Mouse (Mus musculus): ENCODE results near the gene Ilkap. TPM values are rescaled to one million over a fixed set of nuclear protein-coding genes. Genes with fewer than 3 reads are reported as not detected.

Ilkap gene
- total and polyA plus RNA-seq, 3 experiments: 36.6 to 49.0 (median 47.3) TPM

DNA sequence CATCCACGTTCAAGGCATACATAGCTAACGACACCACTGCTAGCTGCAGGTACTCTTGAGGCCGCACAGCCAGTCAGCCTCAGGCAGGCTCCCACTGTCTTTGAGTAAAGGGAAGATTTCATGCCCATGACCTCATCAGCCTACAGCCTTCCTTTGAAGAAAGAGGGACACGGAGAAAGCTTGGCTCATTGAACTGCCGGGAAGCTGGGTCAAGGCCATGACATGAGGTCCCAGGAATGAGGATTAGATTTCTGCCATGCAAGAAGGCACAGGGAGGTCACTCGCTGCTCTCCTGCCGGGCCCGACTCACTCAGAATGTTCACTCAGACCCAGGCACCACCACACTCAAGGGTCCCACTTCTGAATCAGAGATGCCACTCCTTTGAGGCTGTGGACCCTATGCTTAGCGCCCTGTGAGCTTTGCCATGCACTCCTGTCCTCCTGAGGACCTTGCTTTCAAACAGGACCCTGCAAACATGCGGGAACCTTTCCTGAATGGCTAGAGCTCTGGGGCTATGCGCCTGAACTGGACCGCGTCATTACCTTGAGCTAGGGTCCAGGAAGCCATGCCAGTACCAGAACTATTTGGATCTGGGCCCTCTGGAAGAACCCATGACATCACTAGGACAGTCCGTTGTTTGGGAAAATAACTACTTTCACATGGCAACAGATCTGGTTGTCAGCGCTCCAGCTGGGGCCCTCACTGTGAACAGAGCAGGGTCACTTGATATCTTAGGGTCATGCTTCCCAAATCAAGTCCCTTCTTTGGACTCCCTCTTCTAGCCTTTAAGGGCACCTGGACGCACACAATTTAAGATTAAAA, 33.6 kb downstream of the Ilkap start:
- WGBS: 84% methylated on average over 16 of the region's 16 CpGs
- Histone ChIP-seq H3K79me2 (replicated peaks; ENCODE audit: control insufficient read depth, insufficient read depth, low read length) (no peaks in the 10 kb centered on the region), H3K4me3 (no peak overlapping the region), H3K4me1 (ENCODE audit: control insufficient read depth, insufficient read depth, low read length) (no peaks in the 10 kb centered on the region), H3K9ac (ENCODE audit: low read depth, low read length) (no peak overlapping the region), H3K27ac (no peak overlapping the region), H3K27me3 (ENCODE audit: control insufficient read depth, insufficient read depth, low read length) (no peaks in the 10 kb centered on the region), H3K36me3 (ENCODE audit: control insufficient read depth, insufficient read depth, low read length) (no peaks in the 10 kb centered on the region)
- TF ChIP-seq CTCF (IDR thresholded peaks at IDR 0.05) (no peak), POLR2A (IDR thresholded peaks at IDR 0.05; ENCODE audit: insufficient read depth, low read depth, low read length) (no peak), EP300 (IDR thresholded peaks at IDR 0.05; ENCODE audit: insufficient read depth, low read depth, low read length) (no peak)
- intact Hi-C loops (cut with DNase I): loop anchor here (5.0 kb wide), 1 partner anchor 117 kb away; no protein-coding TSS in a partner anchor
- DNase-seq: no peak

DNA sequence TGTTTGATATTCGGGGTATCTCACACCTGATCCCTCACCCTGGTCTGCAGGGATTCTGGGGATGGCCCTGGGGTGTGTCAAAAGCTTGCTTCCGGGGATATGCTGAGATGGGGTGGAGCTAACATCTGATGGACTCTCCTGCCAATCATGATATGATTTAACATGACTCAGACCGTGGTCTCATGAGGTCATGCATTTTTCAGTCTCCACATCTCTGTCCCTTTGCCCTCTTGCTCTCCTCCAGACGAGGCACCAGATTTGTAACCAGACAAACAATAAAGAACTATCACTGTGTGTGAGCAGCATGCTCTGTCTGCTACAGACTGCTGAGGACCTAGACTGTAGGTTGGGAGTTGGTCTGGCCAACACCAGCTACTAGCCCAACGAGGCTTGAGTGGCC, 36.5 kb downstream of the Ilkap start:
- Histone ChIP-seq H3K27me3 (ENCODE audit: control insufficient read depth, insufficient read depth, low read length) (no peaks in the 10 kb centered on the region), H3K27ac (no peak overlapping the region), H3K79me2 (replicated peaks; ENCODE audit: control insufficient read depth, insufficient read depth, low read length) (no peaks in the 10 kb centered on the region), H3K4me3 (no peak overlapping the region), H3K4me1 (ENCODE audit: control insufficient read depth, insufficient read depth, low read length) (no peaks in the 10 kb centered on the region), H3K36me3 (ENCODE audit: control insufficient read depth, insufficient read depth, low read length) (no peaks in the 10 kb centered on the region), H3K9ac (ENCODE audit: low read depth, low read length) (no peak overlapping the region)
- WGBS: 77% methylated on average over 5 of the region's 5 CpGs
- intact Hi-C loops (cut with DNase I): no loop called here
- TF ChIP-seq POLR2A (IDR thresholded peaks at IDR 0.05; ENCODE audit: insufficient read depth, low read depth, low read length) (no peak), CTCF (IDR thresholded peaks at IDR 0.05) (no peak), EP300 (IDR thresholded peaks at IDR 0.05; ENCODE audit: insufficient read depth, low read depth, low read length) (no peak)
- no peak for DNase-seq

DNA sequence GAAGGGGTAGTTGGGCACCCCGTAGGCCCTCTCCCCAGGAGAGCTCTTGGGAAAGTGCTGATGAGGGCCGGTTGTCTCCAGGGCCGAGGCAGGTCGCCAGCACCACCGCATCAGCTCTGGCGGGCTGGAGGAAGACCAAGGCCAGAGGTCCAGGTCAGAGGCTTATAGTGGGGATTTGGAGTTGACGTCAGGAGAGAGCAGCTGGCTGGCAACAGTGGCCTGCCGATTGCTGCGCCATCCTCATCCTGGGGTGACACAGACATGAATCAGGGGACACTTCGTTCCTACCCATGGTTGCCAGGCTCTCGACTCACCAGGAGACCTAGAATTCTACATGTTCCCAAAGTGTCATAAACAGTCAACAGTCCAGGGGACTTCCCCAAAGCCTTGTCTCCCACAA, 42.5 kb downstream of the Ilkap start:
- H3K36me3 ChIP-seq (ENCODE audit: control insufficient read depth, insufficient read depth, low read length): no peaks in the 10 kb centered on the region
- H3K9ac ChIP-seq (ENCODE audit: low read depth, low read length): no peak overlapping the region
- TF ChIP-seq EP300 (IDR thresholded peaks at IDR 0.05; ENCODE audit: insufficient read depth, low read depth, low read length) (no peak), CTCF (IDR thresholded peaks at IDR 0.05) (no peak), POLR2A (IDR thresholded peaks at IDR 0.05; ENCODE audit: insufficient read depth, low read depth, low read length) (no peak)
- 77% methylated on average over 11 of the region's 11 CpGs for WGBS
- no peaks in the 10 kb centered on the region for H3K4me1 ChIP-seq (ENCODE audit: control insufficient read depth, insufficient read depth, low read length)
- H3K27me3 ChIP-seq (ENCODE audit: control insufficient read depth, insufficient read depth, low read length): no peaks in the 10 kb centered on the region
- H3K27ac ChIP-seq: no peak overlapping the region
- H3K4me3 ChIP-seq: no peak overlapping the region
- intact Hi-C loops (cut with DNase I): no loop called here
- DNase-seq: no peak
- H3K79me2 ChIP-seq (replicated peaks; ENCODE audit: control insufficient read depth, insufficient read depth, low read length): no peaks in the 10 kb centered on the region

DNA sequence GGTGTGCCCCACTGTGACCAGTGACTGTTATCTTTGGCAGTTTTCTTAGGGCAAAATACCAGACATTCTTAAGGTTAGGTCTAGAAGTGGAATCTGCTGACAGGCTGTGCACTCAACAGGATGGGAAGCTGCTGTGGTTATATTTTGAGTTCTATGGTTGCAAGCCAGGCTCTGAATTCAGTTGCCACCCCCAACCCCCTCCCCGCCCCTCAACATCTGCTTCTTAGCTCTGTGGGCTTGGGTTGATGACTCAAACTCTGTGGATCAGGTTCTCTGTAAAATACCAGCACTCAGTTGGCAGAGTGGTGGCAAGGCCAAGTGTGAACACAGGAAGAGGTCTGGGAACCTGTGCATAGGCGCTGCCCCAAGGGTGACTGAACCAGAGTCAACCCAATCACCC, 46.3 kb downstream of the Ilkap start:
- DNase-seq: no peak
- intact Hi-C loops (cut with DNase I): no loop called here
- no peaks in the 10 kb centered on the region for H3K27me3 ChIP-seq (ENCODE audit: control insufficient read depth, insufficient read depth, low read length)
- H3K27ac ChIP-seq: no peak overlapping the region
- no peaks in the 10 kb centered on the region for H3K36me3 ChIP-seq (ENCODE audit: control insufficient read depth, insufficient read depth, low read length)
- no peaks in the 10 kb centered on the region for H3K79me2 ChIP-seq (replicated peaks; ENCODE audit: control insufficient read depth, insufficient read depth, low read length)
- TF ChIP-seq CTCF (IDR thresholded peaks at IDR 0.05) (no peak), EP300 (IDR thresholded peaks at IDR 0.05; ENCODE audit: insufficient read depth, low read depth, low read length) (no peak), POLR2A (IDR thresholded peaks at IDR 0.05; ENCODE audit: insufficient read depth, low read depth, low read length) (no peak)
- no peak overlapping the region for H3K9ac ChIP-seq (ENCODE audit: low read depth, low read length)
- no peak overlapping the region for H3K4me3 ChIP-seq
- WGBS: 85% methylated on average over 2 of the region's 2 CpGs
- peaks cover 5% of the 10 kb centered on the region for H3K4me1 ChIP-seq (ENCODE audit: control insufficient read depth, insufficient read depth, low read length)

DNA sequence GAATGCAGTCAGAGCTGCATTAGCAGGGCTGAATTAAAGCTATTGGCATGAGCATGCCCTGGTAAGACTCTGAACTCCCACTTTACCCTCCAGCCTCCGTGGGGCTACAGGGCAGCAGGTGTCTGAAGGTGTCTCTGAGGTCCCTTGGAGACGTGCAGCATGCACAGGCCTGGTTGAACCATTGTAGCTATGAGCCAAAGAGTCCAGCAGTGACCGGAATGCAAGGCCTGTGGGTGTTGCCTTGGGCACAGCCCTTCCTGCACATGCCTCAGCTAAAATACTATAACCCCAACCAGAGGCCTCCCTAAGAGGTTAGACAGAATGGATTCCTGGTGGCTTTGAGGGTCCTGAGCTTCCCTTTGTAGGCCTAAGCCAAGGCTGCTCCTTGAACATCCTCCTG, 47.4 kb downstream of the Ilkap start:
- peak overlapping the region; percentile 57 for H3K9ac ChIP-seq (ENCODE audit: low read depth, low read length)
- H3K4me3 ChIP-seq: peak overlapping the region; percentile 33

DNA sequence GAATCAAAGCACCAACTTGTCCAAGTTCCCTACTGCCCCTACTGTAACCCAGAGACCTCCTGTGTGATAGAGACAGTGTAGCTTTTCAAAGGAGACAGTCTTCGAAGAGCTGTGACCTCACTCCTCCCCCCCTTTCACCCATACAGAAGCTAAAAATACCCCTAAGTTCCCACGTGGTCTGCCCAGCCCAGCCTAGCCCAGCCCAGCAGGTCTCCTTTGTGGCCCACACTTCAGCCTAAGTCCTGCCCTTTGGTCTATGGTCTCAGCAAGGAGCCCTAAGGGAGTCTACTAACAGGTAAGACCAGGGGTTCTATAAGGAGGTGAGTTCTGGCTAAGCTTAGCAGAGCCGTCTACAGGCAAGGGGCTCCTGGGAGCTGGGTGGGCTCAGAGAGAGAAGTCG, 47.8 kb downstream of the Ilkap start, which contains the start of gene Klhl30:
Gene Klhl30 (plus strand): TSS at position 176 of the 400 bp plus-strand sequence.
- H3K27me3 ChIP-seq (ENCODE audit: control insufficient read depth, insufficient read depth, low read length): no peaks in the 10 kb centered on the region
- peak within 1 kb of the TSS; percentile 90 for H3K27ac ChIP-seq
- H3K36me3 ChIP-seq (ENCODE audit: control insufficient read depth, insufficient read depth, low read length): no peaks in the 10 kb centered on the region
- H3K79me2 ChIP-seq (replicated peaks; ENCODE audit: control insufficient read depth, insufficient read depth, low read length): no peaks in the 10 kb centered on the region
- DNase-seq: peak; percentile 43 to 56
- peaks cover 5% of the 10 kb centered on the region for H3K4me1 ChIP-seq (ENCODE audit: control insufficient read depth, insufficient read depth, low read length)
- H3K9ac ChIP-seq (ENCODE audit: low read depth, low read length): peak within 1 kb of the TSS; percentile 57
- intact Hi-C loops (cut with DNase I): no loop called here
- WGBS: 32% methylated on average over 4 of the region's 4 CpGs
- peak within 1 kb of the TSS; percentile 33 for H3K4me3 ChIP-seq
- TF ChIP-seq POLR2A (IDR thresholded peaks at IDR 0.05; ENCODE audit: insufficient read depth, low read depth, low read length): no peak
- no peak for TF ChIP-seq EP300 (IDR thresholded peaks at IDR 0.05; ENCODE audit: insufficient read depth, low read depth, low read length)
- no peak for TF ChIP-seq CTCF (IDR thresholded peaks at IDR 0.05)

More for the DNA sequence above, 47.4 kb downstream of the Ilkap start:
- TF ChIP-seq CTCF (IDR thresholded peaks at IDR 0.05): no peak
- H3K27ac ChIP-seq: peak overlapping the region; percentile 90
- H3K27me3 ChIP-seq (ENCODE audit: control insufficient read depth, insufficient read depth, low read length): no peaks in the 10 kb centered on the region
- WGBS: 51% methylated on average over 3 of the region's 3 CpGs
- H3K36me3 ChIP-seq (ENCODE audit: control insufficient read depth, insufficient read depth, low read length): no peaks in the 10 kb centered on the region
- intact Hi-C loops (cut with DNase I): no loop called here
- no peaks in the 10 kb centered on the region for H3K79me2 ChIP-seq (replicated peaks; ENCODE audit: control insufficient read depth, insufficient read depth, low read length)
- H3K4me1 ChIP-seq (ENCODE audit: control insufficient read depth, insufficient read depth, low read length): peaks cover 5% of the 10 kb centered on the region
- DNase-seq: no peak

All from heart, adult 2 months (tissue).